Mouse (Mus musculus) intestine, postnatal 0 days (tissue): ENCODE measurements at regions not wholly inside any gene's neighbourhood (a gene's known extent, or its start where the extent isn't known, plus 50 kb on each side); places are given as distances from the start of the nearest gene placed in this dataset.

Source experiments
- ATAC-seq: fragments of 200-750 bp; cut with Nextera tagmentation; 2 replicates; pipeline ENCODE4 v1.8.0; 2017; ENCODE audit warnings: mild to moderate bottlenecking, moderate TSS enrichment, moderate library complexity
- H3K27ac ChIP-seq: fragments of 300-500 bp; sonication (generic); 2 replicates; pipeline ENCODE4 v1.5.1; 2014; ENCODE audit warnings: mild to moderate bottlenecking, low read depth, low read length, moderate library complexity
- H3K27me3 ChIP-seq: fragments of 300-500 bp; sonication (generic); replicated peaks from 2 replicates; pipeline ENCODE4 v1.6.1; 2014; ENCODE audit warnings: low read length, mixed read lengths; ENCODE audit not compliant: control insufficient read depth, insufficient read depth
- H3K36me3 ChIP-seq: fragments of 300-500 bp; sonication (generic); 2 replicates; pipeline ENCODE4 v1.6.1; 2014; ENCODE audit warnings: mild to moderate bottlenecking, moderate library complexity; ENCODE audit not compliant: control insufficient read depth, insufficient read depth
- H3K4me1 ChIP-seq: fragments of 300-500 bp; sonication (generic); replicated peaks from 2 replicates; pipeline ENCODE4 v1.6.1; 2014; ENCODE audit warnings: antibody characterized with exemption, low read length, mixed read lengths; ENCODE audit not compliant: control insufficient read depth, insufficient read depth
- H3K4me2 ChIP-seq: fragments of 300-500 bp; sonication (generic); replicated peaks from 2 replicates; pipeline ENCODE4 v1.6.1; 2014; ENCODE audit warnings: low read depth, mild to moderate bottlenecking, moderate library complexity
- H3K4me3 ChIP-seq: fragments of 300-500 bp; sonication (generic); 2 replicates; pipeline ENCODE4 v1.5.1; 2014; ENCODE audit warnings: low read depth, low read length
- H3K9ac ChIP-seq: fragments of 300-500 bp; sonication (generic); 2 replicates; pipeline ENCODE4 v1.6.1; 2014; ENCODE audit warnings: mild to moderate bottlenecking, low read depth, low read length
- H3K9me3 ChIP-seq: fragments of 300-500 bp; sonication (generic); 2 replicates; pipeline ENCODE4 v1.6.1; 2016; ENCODE audit warnings: mixed run types; ENCODE audit not compliant: control insufficient read depth
- CTCF ChIP-seq: sonication (generic); IDR thresholded peaks from 2 replicates; pipeline ENCODE4 v1.5.1; 2016; ENCODE audit warnings: low read depth, mild to moderate bottlenecking, control low read depth, antibody characterized with exemption, moderate library complexity
- WGBS: fragments of 180-500 bp; shearing (Covaris S2); extraction: QIAGEN DNeasy Blood & Tissue Kit; methylation state at CpG from one replicate; pipeline ENCODE4 v1.1.7; 2014; 5-methylcytosine and 5-hydroxymethylcytosine counted together

GRCm38 (mm10) chr8:82459007-82459406 is 56.0 kb upstream of the Il15 start:
- Histone ChIP-seq H3K4me3 (no peak overlapping the region), H3K9me3 (no peaks in the 10 kb centered on the region), H3K36me3 (no peaks in the 10 kb centered on the region), H3K9ac (no peak overlapping the region), H3K27me3 (no peaks in the 10 kb centered on the region), H3K4me2 (no peak overlapping the region), H3K4me1 (no peaks in the 10 kb centered on the region), H3K27ac (no peak overlapping the region)
- ATAC-seq = no peak
- TF ChIP-seq CTCF = peak; percentile 11; the same call in 1 of the 2 replicates

DNA sequence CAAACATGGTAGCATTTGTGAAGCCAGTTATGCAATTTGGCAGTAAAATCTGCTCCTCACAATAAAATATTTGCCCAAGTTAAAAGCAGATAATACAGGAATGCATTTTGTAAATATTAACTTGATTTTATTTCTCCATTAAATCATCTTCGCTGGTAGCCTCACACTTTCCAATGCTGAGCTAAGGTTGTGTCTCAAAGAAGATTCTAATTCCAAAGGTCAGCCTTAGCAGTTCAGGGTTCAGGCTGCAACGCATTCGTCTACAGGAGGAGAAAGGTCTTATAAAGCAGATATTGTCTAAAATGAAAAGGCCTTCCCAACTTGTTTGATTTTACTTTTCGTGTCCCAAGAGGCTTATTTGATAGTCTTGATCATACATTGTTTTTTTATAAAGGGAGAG is 51.0 kb upstream of the Il15 start:
- Histone ChIP-seq H3K4me3 (no peak overlapping the region), H3K4me2 (no peak overlapping the region), H3K4me1 (no peaks in the 10 kb centered on the region), H3K36me3 (no peaks in the 10 kb centered on the region), H3K9me3 (no peaks in the 10 kb centered on the region), H3K9ac (no peak overlapping the region), H3K27me3 (no peaks in the 10 kb centered on the region), H3K27ac (no peak overlapping the region)
- 48% methylated on average over 4 of the region's 4 CpGs for WGBS
- no peak for TF ChIP-seq CTCF
- ATAC-seq = 0 out of 2 replicates have a peak, but pooled peaks have one; percentile 31
